25 mouse cellular contexts compared by ENCODE assay signal in the genomic region with DNA sequence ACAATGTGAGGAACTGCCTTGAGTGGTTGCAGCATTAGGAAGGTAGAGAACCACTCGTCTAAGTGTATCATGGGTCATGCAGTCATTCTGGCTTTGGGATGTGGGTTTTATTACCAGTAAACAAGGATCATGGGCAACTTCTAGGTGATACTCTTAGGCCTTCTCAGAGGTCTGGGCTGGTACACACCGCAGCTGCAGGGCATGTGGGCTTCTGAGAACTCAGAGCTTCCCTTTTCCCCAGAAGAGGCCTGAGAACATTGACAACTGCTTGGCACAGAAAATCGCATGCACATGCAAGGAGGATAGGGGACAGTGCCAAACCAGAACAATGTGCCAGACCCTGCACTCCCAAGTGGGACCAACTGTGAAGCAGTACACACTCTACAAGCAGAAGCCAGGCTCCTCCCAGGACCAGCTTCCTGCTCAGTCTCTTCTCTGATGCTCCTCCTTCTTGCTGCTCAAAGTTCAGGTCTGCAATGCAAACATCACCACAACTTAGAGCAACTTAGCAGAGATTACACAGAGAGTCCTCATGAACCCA.
DNase-seq lines count a peak whose midpoint lies in the region; TF ChIP-seq lines count a peak whose summit lies in the region.
"Had no signal": no experiment of that assay in that cellular context is flagged by ENCODE, and none has a peak within 500 bp of the region (broad histone marks: within the 10 kb centered on the region; RNA-seq: fewer than 3 reads in every experiment).

No protein-coding gene starts in this region.

- no peaks in the 10 kb centered on the region for H3K79me2 ChIP-seq in heart, adult 2 months (replicated peaks; ENCODE audit: control insufficient read depth, insufficient read depth, low read length)

- H3K9ac ChIP-seq in heart, adult 2 months (ENCODE audit: low read depth, low read length) = no peak overlapping the region
- H3K9ac ChIP-seq: forebrain, postnatal 0 days; heart, embryonic 12.5 days; hindbrain, embryonic 12.5 days; liver, embryonic 15.5 days; lung, embryonic 15.5 days; neural tube, embryonic 15.5 days had no signal

- WGBS in thymus, adult 2 months = 32% methylated on average over 3 of the region's 3 CpGs
- 77% methylated on average over 3 of the region's 3 CpGs for WGBS in heart, adult 2 months

- H3K27me3 ChIP-seq in thymus, adult 2 months (ENCODE audit: control insufficient read depth, insufficient read depth, low read length) = no peaks in the 10 kb centered on the region
- H3K27me3 ChIP-seq in heart, adult 2 months (ENCODE audit: control insufficient read depth, insufficient read depth, low read length) = no peaks in the 10 kb centered on the region
- H3K27me3 ChIP-seq: heart, embryonic 12.5 days; hindbrain, embryonic 12.5 days; liver, embryonic 15.5 days; lung, embryonic 15.5 days; neural tube, embryonic 15.5 days had no signal

- TF ChIP-seq EP300 in heart, adult 2 months (IDR thresholded peaks at IDR 0.05; ENCODE audit: insufficient read depth, low read depth, low read length) = no peak

- TF ChIP-seq CTCF in thymus, adult 2 months (IDR thresholded peaks at IDR 0.05; ENCODE audit: borderline replicate concordance, control insufficient read depth, extremely low read depth, insufficient read depth, low read length, poor library complexity) = no peak
- no peak for TF ChIP-seq CTCF in heart, adult 2 months (IDR thresholded peaks at IDR 0.05)

- no peak for TF ChIP-seq POLR2A in thymus, adult 2 months (IDR thresholded peaks at IDR 0.05; ENCODE audit: control insufficient read depth, extremely low read depth, insufficient read depth, low read length, poor library complexity)
- no peak for TF ChIP-seq POLR2A in heart, adult 2 months (IDR thresholded peaks at IDR 0.05; ENCODE audit: insufficient read depth, low read depth, low read length)

- DNase-seq in gastrocnemius, postnatal 14 days = peak; percentile 18
- DNase-seq in gastrocnemius, postnatal 10 days = no peak
- peak; percentile 20 for DNase-seq in thymus, adult 2 months
- DNase-seq in thymus, adult 18-20 months = no peak
- DNase-seq in skeletal muscle tissue, adult 2 months (ENCODE audit: low read depth, low spot score) = peak; percentile 36
- DNase-seq in thymus, postnatal 4 days = peak; percentile 53
- DNase-seq in layer of hippocampus, postnatal 25 days (ENCODE audit: extremely low spot score in 1 of 2, low spot score in 1 of 2) = no peak
- DNase-seq in heart, adult 2 months = no peak
- DNase-seq: cerebellum, adult 18-20 months; cerebellum, postnatal 25 days; embryo, embryonic 11 days; forebrain, postnatal 0 days; heart, postnatal 10 days; kidney, adult 18-20 months; kidney, postnatal 4 days; liver; spleen, adult 18-20 months had no signal

- H3K27ac ChIP-seq in thymus, adult 2 months (ENCODE audit: control insufficient read depth, insufficient read depth, low read length) = peak overlapping the region; percentile 65
- H3K27ac ChIP-seq in heart, adult 2 months = no peak overlapping the region
- H3K27ac ChIP-seq: forebrain, embryonic 10.5 days; hindbrain, embryonic 12.5 days; left cerebral cortex, adult 2 months; limb, embryonic 10.5 days; liver, embryonic 15.5 days; lung, embryonic 15.5 days; neural tube, embryonic 15.5 days had no signal

- no peaks in the 10 kb centered on the region for H3K36me3 ChIP-seq in thymus, adult 2 months (ENCODE audit: control insufficient read depth, insufficient read depth, low read length)
- H3K36me3 ChIP-seq in heart, adult 2 months (ENCODE audit: control insufficient read depth, insufficient read depth, low read length) = no peaks in the 10 kb centered on the region
- H3K36me3 ChIP-seq: forebrain, embryonic 10.5 days; heart, embryonic 12.5 days; hindbrain, embryonic 12.5 days; limb, embryonic 10.5 days; liver, embryonic 15.5 days; lung, embryonic 15.5 days; neural tube, embryonic 15.5 days had no signal

- intact Hi-C loops in gastrocnemius, postnatal 14 days (cut with DNase I; ENCODE audit: low total_unique reads) = no loop called here
- intact Hi-C loops in heart, adult 2 months (cut with DNase I) = no loop called here

- H3K4me1 ChIP-seq in thymus, adult 2 months (replicated peaks; ENCODE audit: control insufficient read depth, insufficient read depth, low read length) = peaks cover 16% of the 10 kb centered on the region
- H3K4me1 ChIP-seq in heart, adult 2 months (ENCODE audit: control insufficient read depth, insufficient read depth, low read length) = no peaks in the 10 kb centered on the region
- H3K4me1 ChIP-seq: forebrain, embryonic 10.5 days; hindbrain, embryonic 12.5 days; liver, embryonic 15.5 days; lung, embryonic 15.5 days; neural tube, embryonic 15.5 days had no signal

- H3K4me3 ChIP-seq in thymus, adult 2 months (ENCODE audit: control insufficient read depth, insufficient read depth, low read length) = no peak overlapping the region
- no peak overlapping the region for H3K4me3 ChIP-seq in heart, adult 2 months
- H3K4me3 ChIP-seq: forebrain, embryonic 10.5 days; heart, embryonic 12.5 days; hindbrain, embryonic 12.5 days; left cerebral cortex, adult 2 months; limb, embryonic 10.5 days; liver, embryonic 15.5 days; lung, embryonic 15.5 days; neural tube, embryonic 15.5 days had no signal

Comparison
In these comparisons a context has a peak if more than half of its experiments do, and no peak if none do; other contexts are left out.
1. DNase-seq: peak in gastrocnemius, postnatal 14 days (single experiment), thymus, adult 2 months (single experiment), skeletal muscle tissue, adult 2 months (single experiment) and thymus, postnatal 4 days (single experiment); none in gastrocnemius, postnatal 10 days (single experiment), thymus, adult 18-20 months (0 of 2), layer of hippocampus, postnatal 25 days (0 of 2) and heart, adult 2 months (0 of 2).